Mouse (Mus musculus): ENCODE measurements around the gene Slc26a11. TPM values are rescaled to one million over a fixed set of nuclear protein-coding genes. Genes with fewer than 3 reads are reported as not detected.

The Slc26a11 gene
- polyA plus RNA-seq, 1 experiment from 2014 or later, result 8.4 TPM

GRCm38 (mm10) chr11:119428649-119429136 lies 73.3 kb downstream of the Slc26a11 start:
- H3K4me2 ChIP-seq (ENCODE audit: low read length), result peak overlapping the region; percentile 46
- no peak overlapping the region for H3K9ac ChIP-seq (ENCODE audit: low read length)
- ATAC-seq (replicated peaks; ENCODE audit: low FRiP score, low TSS enrichment, low read depth) (peak; percentile 80), DNase-seq (ENCODE audit: low spot score) (peak; percentile 79)
- peaks cover 15% of the 10 kb centered on the region; the same call in 1 of the 2 replicates for H3K36me3 ChIP-seq (ENCODE audit: control insufficient read depth, insufficient read depth, low read length)
- 2% methylated on average over 28 of the region's 35 CpGs for WGBS
- H3K4me1 ChIP-seq (replicated peaks; ENCODE audit: control insufficient read depth, insufficient read depth, low read length), result no peaks in the 10 kb centered on the region
- H3K9me3 ChIP-seq (ENCODE audit: control insufficient read depth, low read length), result no peaks in the 10 kb centered on the region
- H3K27ac ChIP-seq (ENCODE audit: low read depth), result no peak overlapping the region
- no peaks in the 10 kb centered on the region for H3K27me3 ChIP-seq (replicated peaks; ENCODE audit: control insufficient read depth, insufficient read depth, low read length)
- H3K4me3 ChIP-seq (ENCODE audit: low read depth, low read length), result peak overlapping the region; percentile 10; the same call in 1 of the 2 replicates

MicroRNAs encoded within 50 kb of the gene (microRNA counts, 519-probe panel; counts per million panel counts)
- not detected for microRNA mmu-miR-1932

Small RNA genes within 50 kb of the gene (microRNA-seq; reads per million reads assigned to microRNA genes)
- 0.25 reads per million for gene Mir1932

Other genes starting within 250 kb of the Slc26a11 start
- 12.2 and 13.0 TPM in 2 replicates for gene Tbc1d16, start 127.1 kb upstream of the Slc26a11 start, polyA plus RNA-seq (2014; fragmentation: Nextera tagmentation; extraction: Ambion mirVana)
- gene Ccdc40, start 127.0 kb upstream of the Slc26a11 start, polyA plus RNA-seq (2014; fragmentation: Nextera tagmentation; extraction: Ambion mirVana), result 4.0 and 5.1 TPM in 2 replicates
- gene Gaa, start 87.7 kb upstream of the Slc26a11 start, polyA plus RNA-seq (2014; fragmentation: Nextera tagmentation; extraction: Ambion mirVana), result 57.3 and 62.3 TPM in 2 replicates
- 376 and 385 TPM in 2 replicates for gene Eif4a3, start 55.5 kb upstream of the Slc26a11 start, polyA plus RNA-seq (2014; fragmentation: Nextera tagmentation; extraction: Ambion mirVana)
- 2.8 and 3.2 TPM in 2 replicates for gene Card14, start 47.8 kb upstream of the Slc26a11 start, polyA plus RNA-seq (2014; fragmentation: Nextera tagmentation; extraction: Ambion mirVana)
- gene Sgsh, start within 50 bp of the Slc26a11 start, polyA plus RNA-seq (2014; fragmentation: Nextera tagmentation; extraction: Ambion mirVana), result 7.5 and 7.9 TPM in 2 replicates
- 18.0 and 18.8 TPM in 2 replicates for gene Rnf213, start 37.5 kb downstream of the Slc26a11 start, polyA plus RNA-seq (2014; fragmentation: Nextera tagmentation; extraction: Ambion mirVana)
- 15.3 and 15.8 TPM in 2 replicates for gene Endov, start 135.8 kb downstream of the Slc26a11 start, polyA plus RNA-seq (2014; fragmentation: Nextera tagmentation; extraction: Ambion mirVana)
- 1.3 and 2.4 TPM in 2 replicates for gene Nptx1, start 192.2 kb downstream of the Slc26a11 start, polyA plus RNA-seq (2014; fragmentation: Nextera tagmentation; extraction: Ambion mirVana)
- gene Rptor, start 247.3 kb downstream of the Slc26a11 start, polyA plus RNA-seq (2014; fragmentation: Nextera tagmentation; extraction: Ambion mirVana), result 11.2 and 12.9 TPM in 2 replicates